In the genomic region with DNA sequence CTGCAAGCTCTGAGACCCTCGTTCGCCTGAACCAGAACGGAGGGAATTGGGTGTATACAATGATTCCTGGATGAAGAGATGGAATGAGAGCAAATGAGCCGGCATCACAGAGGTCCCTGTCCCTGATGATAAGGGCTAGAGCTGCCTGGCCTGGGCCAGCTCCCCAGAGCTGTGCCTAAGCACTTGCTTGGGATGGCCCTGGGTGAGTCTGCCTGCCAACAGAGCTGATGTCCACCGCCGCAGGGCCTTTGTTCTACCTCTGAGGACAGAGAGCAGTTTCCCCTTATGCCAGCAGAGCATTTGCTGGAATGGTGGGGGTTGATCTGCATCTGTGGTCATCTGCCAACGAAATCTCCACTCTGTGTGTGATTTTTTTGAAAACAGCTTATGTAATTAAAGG, we compare ENCODE assay signal across 12 mouse cellular contexts. TPM values are rescaled to one million over a fixed set of nuclear protein-coding genes. Genes with fewer than 3 reads are reported as not detected.
DNase-seq lines count a peak whose midpoint lies in the region; ATAC-seq and TF ChIP-seq lines count a peak whose summit lies in the region.
"Had no signal": no experiment of that assay in that cellular context is flagged by ENCODE, and none has a peak within 500 bp of the region (broad histone marks: within the 10 kb centered on the region; RNA-seq: fewer than 3 reads in every experiment).

No protein-coding gene starts in this region.

- peaks cover 42% of the 10 kb centered on the region for H3K36me3 ChIP-seq in hindbrain, embryonic 14.5 days (replicated peaks; ENCODE audit: control insufficient read depth, insufficient read depth)
- H3K36me3 ChIP-seq in hindbrain, embryonic 12.5 days = peaks cover 53% of the 10 kb centered on the region
- H3K36me3 ChIP-seq in lung, embryonic 15.5 days = peaks cover 27% of the 10 kb centered on the region
- peaks cover 47% of the 10 kb centered on the region for H3K36me3 ChIP-seq in liver, postnatal 0 days (replicated peaks; ENCODE audit: insufficient read depth, low read length)

- TF ChIP-seq EP300 in liver, postnatal 0 days (IDR thresholded peaks at IDR 0.05; ENCODE audit: low read depth) = no peak

- H3K4me3 ChIP-seq in hindbrain, embryonic 14.5 days (replicated peaks; ENCODE audit: low read length) = no peak overlapping the region
- no peak overlapping the region for H3K4me3 ChIP-seq in hindbrain, embryonic 12.5 days
- H3K4me3 ChIP-seq in lung, embryonic 15.5 days = 0 out of 2 replicates have a peak overlapping the region, but pooled peaks have one; percentile 89
- H3K4me3 ChIP-seq in liver, postnatal 0 days (ENCODE audit: low read depth, low read length) = no peak overlapping the region

- 89% methylated on average over 7 of the region's 7 CpGs for WGBS in hindbrain, embryonic 14.5 days
- 90% methylated on average over 7 of the region's 7 CpGs for WGBS in hindbrain, embryonic 12.5 days
- WGBS in lung, embryonic 15.5 days = 78% methylated on average over 7 of the region's 7 CpGs
- WGBS in liver, postnatal 0 days (ENCODE audit: insufficient replicate concordance) = 85% methylated on average over 7 of the region's 7 CpGs

- H3K27me3 ChIP-seq in hindbrain, embryonic 14.5 days (ENCODE audit: control insufficient read depth, insufficient read depth, low read length) = no peaks in the 10 kb centered on the region
- H3K27me3 ChIP-seq in hindbrain, embryonic 12.5 days = no peaks in the 10 kb centered on the region; the same call in 1 of the 2 replicates
- no peaks in the 10 kb centered on the region for H3K27me3 ChIP-seq in lung, embryonic 15.5 days
- no peaks in the 10 kb centered on the region for H3K27me3 ChIP-seq in liver, postnatal 0 days (ENCODE audit: insufficient read depth, low read length)

- peak overlapping the region; percentile 92; the same call in 1 of the 2 replicates for H3K4me2 ChIP-seq in hindbrain, embryonic 14.5 days (replicated peaks)
- no peak overlapping the region for H3K4me2 ChIP-seq in hindbrain, embryonic 12.5 days (replicated peaks)
- H3K4me2 ChIP-seq in lung, embryonic 15.5 days = peak overlapping the region; percentile 94; the same call in 1 of the 2 replicates
- H3K4me2 ChIP-seq in liver, postnatal 0 days (ENCODE audit: low read depth, low read length) = peak overlapping the region; percentile 100; the same call in 1 of the 2 replicates

- H3K9ac ChIP-seq in hindbrain, embryonic 14.5 days = no peak overlapping the region
- H3K9ac ChIP-seq in hindbrain, embryonic 12.5 days = no peak overlapping the region
- no peak overlapping the region for H3K9ac ChIP-seq in lung, embryonic 15.5 days
- H3K9ac ChIP-seq in liver, postnatal 0 days (replicated peaks) = no peak overlapping the region; the same call in 1 of the 2 replicates

- no peaks in the 10 kb centered on the region for H3K9me3 ChIP-seq in hindbrain, embryonic 14.5 days (ENCODE audit: control insufficient read depth, low read length)
- no peaks in the 10 kb centered on the region for H3K9me3 ChIP-seq in hindbrain, embryonic 12.5 days (replicated peaks)
- no peaks in the 10 kb centered on the region for H3K9me3 ChIP-seq in lung, embryonic 15.5 days
- no peaks in the 10 kb centered on the region for H3K9me3 ChIP-seq in liver, postnatal 0 days (ENCODE audit: low read length)
- H3K9me3 ChIP-seq: midbrain, embryonic 12.5 days had no signal

- peak; percentile 19 to 20 for DNase-seq in cerebellum, postnatal 10 days
- no peak for DNase-seq in cerebellum, postnatal 36 days
- DNase-seq in hindbrain, embryonic 14.5 days (ENCODE audit: low spot score) = no peak
- DNase-seq in lung, postnatal 25 days (ENCODE audit: low spot score) = no peak
- no peak for DNase-seq in liver, postnatal 0 days
- DNase-seq in frontal cortex, postnatal 36 days (ENCODE audit: low spot score in 2 of 2) = no peak
- DNase-seq: gastrocnemius, postnatal 36 days; retina, postnatal 1 day; thymus, adult 2 months had no signal

- no peak for ATAC-seq in hindbrain, embryonic 14.5 days (ENCODE audit: low FRiP score)
- ATAC-seq in hindbrain, embryonic 12.5 days (ENCODE audit: low FRiP score) = no peak
- no peak for ATAC-seq in lung, embryonic 15.5 days (ENCODE audit: borderline replicate concordance, extremely low read depth, low FRiP score, low TSS enrichment)
- ATAC-seq in liver, postnatal 0 days = no peak

- H3K27ac ChIP-seq in hindbrain, embryonic 14.5 days = no peak overlapping the region
- H3K27ac ChIP-seq in hindbrain, embryonic 12.5 days = no peak overlapping the region
- 0 out of 2 replicates have a peak overlapping the region, but pooled peaks have one; percentile 93 for H3K27ac ChIP-seq in lung, embryonic 15.5 days
- H3K27ac ChIP-seq in liver, postnatal 0 days (ENCODE audit: low read depth) = peak overlapping the region; percentile 93; the same call in 1 of the 2 replicates

- TF ChIP-seq CTCF in liver, postnatal 0 days (IDR thresholded peaks at IDR 0.05; ENCODE audit: low read depth) = no peak

- peaks cover 17% of the 10 kb centered on the region for H3K4me1 ChIP-seq in hindbrain, embryonic 14.5 days (replicated peaks; ENCODE audit: control insufficient read depth, insufficient read depth, low read length)
- peaks cover 18% of the 10 kb centered on the region for H3K4me1 ChIP-seq in hindbrain, embryonic 12.5 days
- H3K4me1 ChIP-seq in lung, embryonic 15.5 days = peaks cover 17% of the 10 kb centered on the region
- H3K4me1 ChIP-seq in liver, postnatal 0 days (ENCODE audit: insufficient read depth) = peaks cover 30% of the 10 kb centered on the region

RNA-seq across cellular contexts. Expression of a gene that starts 1.3 kb away (rescaled TPM):
- 41.9 and 42.9 TPM in 2 replicates for polyA plus RNA-seq in hindbrain, embryonic 14.5 days (2014; fragmentation: Nextera tagmentation; extraction: Ambion mirVana)
- 35.3 and 35.5 TPM in 2 replicates for polyA plus RNA-seq in hindbrain, embryonic 12.5 days (2016; fragmentation: Nextera tagmentation; extraction: Ambion mirVana)
- polyA plus RNA-seq in lung, embryonic 15.5 days (2015; fragmentation: Nextera tagmentation; extraction: Ambion mirVana) = 38.2 and 40.5 TPM in 2 replicates
- 82.2 and 96.5 TPM in 2 replicates for polyA plus RNA-seq in liver, postnatal 0 days (2015; fragmentation: Nextera tagmentation; extraction: Ambion mirVana)

RNA-seq across cellular contexts. Expression of a gene that starts 10.2 kb away (rescaled TPM):
- 183 and 191 TPM in 2 replicates for polyA plus RNA-seq in hindbrain, embryonic 14.5 days (2014; fragmentation: Nextera tagmentation; extraction: Ambion mirVana)
- 153 and 167 TPM in 2 replicates for polyA plus RNA-seq in hindbrain, embryonic 12.5 days (2016; fragmentation: Nextera tagmentation; extraction: Ambion mirVana)
- 122 and 124 TPM in 2 replicates for polyA plus RNA-seq in lung, embryonic 15.5 days (2015; fragmentation: Nextera tagmentation; extraction: Ambion mirVana)
- polyA plus RNA-seq in liver, postnatal 0 days (2015; fragmentation: Nextera tagmentation; extraction: Ambion mirVana) = 54.2 and 55.5 TPM in 2 replicates

RNA-seq across cellular contexts. Expression of a gene that starts 15.9 kb away (rescaled TPM):
- polyA plus RNA-seq in hindbrain, embryonic 14.5 days (2014; fragmentation: Nextera tagmentation; extraction: Ambion mirVana) = 60.3 and 63.3 TPM in 2 replicates
- 55.6 and 60.2 TPM in 2 replicates for polyA plus RNA-seq in hindbrain, embryonic 12.5 days (2016; fragmentation: Nextera tagmentation; extraction: Ambion mirVana)
- polyA plus RNA-seq in lung, embryonic 15.5 days (2015; fragmentation: Nextera tagmentation; extraction: Ambion mirVana) = 76.1 TPM in 2 replicates
- 351 and 364 TPM in 2 replicates for polyA plus RNA-seq in liver, postnatal 0 days (2015; fragmentation: Nextera tagmentation; extraction: Ambion mirVana)

RNA-seq across cellular contexts. Expression of a gene that starts 24.9 kb away (rescaled TPM):
- 60.7 and 65.5 TPM in 2 replicates for polyA plus RNA-seq in hindbrain, embryonic 14.5 days (2014; fragmentation: Nextera tagmentation; extraction: Ambion mirVana)
- polyA plus RNA-seq in hindbrain, embryonic 12.5 days (2016; fragmentation: Nextera tagmentation; extraction: Ambion mirVana) = 58.3 and 59.8 TPM in 2 replicates
- 50.1 and 59.7 TPM in 2 replicates for polyA plus RNA-seq in lung, embryonic 15.5 days (2015; fragmentation: Nextera tagmentation; extraction: Ambion mirVana)
- polyA plus RNA-seq in liver, postnatal 0 days (2015; fragmentation: Nextera tagmentation; extraction: Ambion mirVana) = 42.9 and 45.2 TPM in 2 replicates

RNA-seq across cellular contexts. Expression of a gene that starts 41.7 kb away (rescaled TPM):
- 68.8 and 72.0 TPM in 2 replicates for polyA plus RNA-seq in hindbrain, embryonic 14.5 days (2014; fragmentation: Nextera tagmentation; extraction: Ambion mirVana)
- 50.2 and 54.1 TPM in 2 replicates for polyA plus RNA-seq in hindbrain, embryonic 12.5 days (2016; fragmentation: Nextera tagmentation; extraction: Ambion mirVana)
- polyA plus RNA-seq in lung, embryonic 15.5 days (2015; fragmentation: Nextera tagmentation; extraction: Ambion mirVana) = 71.7 and 76.4 TPM in 2 replicates
- polyA plus RNA-seq in liver, postnatal 0 days (2015; fragmentation: Nextera tagmentation; extraction: Ambion mirVana) = 45.2 and 50.7 TPM in 2 replicates

Comparison
In these comparisons a context has a peak if more than half of its experiments do, and no peak if none do; other contexts are left out.
1. DNase-seq: peak in cerebellum, postnatal 10 days (2 of 2); none in cerebellum, postnatal 36 days (0 of 2), hindbrain, embryonic 14.5 days (single experiment), lung, postnatal 25 days (single experiment), liver, postnatal 0 days (single experiment) and frontal cortex, postnatal 36 days (0 of 2).
2. H3K27ac ChIP-seq: peak in lung, embryonic 15.5 days (single experiment) and liver, postnatal 0 days (single experiment); none in hindbrain, embryonic 14.5 days (single experiment) and hindbrain, embryonic 12.5 days (single experiment).